Comparison of ENCODE assay signal across 16 mouse cellular contexts in the genomic region with DNA sequence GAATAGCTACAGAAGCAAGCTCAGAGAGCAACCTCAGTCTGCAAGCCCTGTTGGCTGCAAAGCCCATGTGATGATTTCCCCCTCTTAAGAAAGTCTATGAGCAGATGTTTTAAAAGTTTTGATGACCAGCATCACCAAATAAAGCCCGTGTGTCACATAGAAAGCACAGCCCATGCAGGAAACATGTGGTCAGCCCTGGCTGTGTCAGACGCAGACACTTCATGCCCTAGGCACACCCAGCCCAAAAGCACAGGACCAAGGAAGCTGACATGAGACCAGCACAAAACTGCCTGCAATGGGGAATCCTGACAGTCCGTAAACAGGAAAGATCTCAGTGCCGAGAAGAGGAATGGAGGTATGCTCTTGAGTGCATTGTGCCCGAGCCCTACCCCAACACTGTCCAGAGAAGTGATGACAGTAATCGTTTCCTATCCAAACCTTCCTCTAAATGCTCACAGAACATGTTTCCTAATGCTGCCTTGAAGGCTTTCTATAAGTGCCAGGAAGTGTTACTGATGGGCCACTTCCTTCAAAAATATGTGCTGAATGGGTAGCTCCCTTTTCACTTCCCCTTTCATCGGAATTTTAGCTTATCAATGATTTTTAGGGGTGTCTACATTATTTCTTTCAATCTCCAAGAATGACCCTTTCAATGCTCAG.
A peak's percentile ranks its signal among the peaks of the same experiment; 100 is the strongest.
DNase-seq lines count a peak whose midpoint lies in the region; ATAC-seq and TF ChIP-seq lines count a peak whose summit lies in the region.
"Had no signal": no experiment of that assay in that cellular context is flagged by ENCODE, and none has a peak within 500 bp of the region (broad histone marks: within the 10 kb centered on the region; RNA-seq: fewer than 3 reads in every experiment).

No protein-coding gene starts in this region.

- no peak overlapping the region for H3K4me2 ChIP-seq in liver, embryonic 12.5 days
- H3K4me2 ChIP-seq: hindbrain, embryonic 15.5 days; lung, embryonic 15.5 days had no signal

- no peaks in the 10 kb centered on the region for H3K27me3 ChIP-seq in liver, embryonic 12.5 days (replicated peaks)
- no peaks in the 10 kb centered on the region for H3K27me3 ChIP-seq in thymus, adult 2 months (ENCODE audit: control insufficient read depth, insufficient read depth, low read length)
- H3K27me3 ChIP-seq: hindbrain, embryonic 15.5 days; lung, embryonic 15.5 days had no signal

- no peak for TF ChIP-seq CTCF in thymus, adult 2 months (IDR thresholded peaks at IDR 0.05; ENCODE audit: borderline replicate concordance, control insufficient read depth, extremely low read depth, insufficient read depth, low read length, poor library complexity)

- WGBS in liver, embryonic 12.5 days (ENCODE audit: insufficient replicate concordance): 27% methylated on average over 7 of the region's 7 CpGs
- WGBS in thymus, adult 2 months: 29% methylated on average over 7 of the region's 7 CpGs

- ATAC-seq in common myeloid progenitor, adult 5-6 weeks (replicated peaks; ENCODE audit: low read depth, poor library complexity, severe bottlenecking): peak; percentile 77
- peak; percentile 24; the same call in 1 of the 2 replicates for ATAC-seq in liver, embryonic 12.5 days
- ATAC-seq in monocyte, adult 5-6 weeks (replicated peaks; ENCODE audit: insufficient number of reproducible peaks, low FRiP score, low TSS enrichment, poor library complexity, severe bottlenecking): peak; percentile 91
- ATAC-seq: forebrain, postnatal 0 days had no signal

- H3K27ac ChIP-seq in liver, embryonic 12.5 days: 0 out of 2 replicates have a peak overlapping the region, but pooled peaks have one; percentile 6
- no peak overlapping the region for H3K27ac ChIP-seq in thymus, adult 2 months (ENCODE audit: control insufficient read depth, insufficient read depth, low read length)
- H3K27ac ChIP-seq: hindbrain, embryonic 15.5 days; layer of hippocampus, adult 2 months; lung, embryonic 15.5 days had no signal

- H3K36me3 ChIP-seq in liver, embryonic 12.5 days: no peaks in the 10 kb centered on the region
- no peaks in the 10 kb centered on the region for H3K36me3 ChIP-seq in thymus, adult 2 months (ENCODE audit: control insufficient read depth, insufficient read depth, low read length)
- H3K36me3 ChIP-seq: hindbrain, embryonic 15.5 days; lung, embryonic 15.5 days had no signal

- no peak overlapping the region for H3K4me3 ChIP-seq in liver, embryonic 12.5 days
- H3K4me3 ChIP-seq in thymus, adult 2 months (ENCODE audit: control insufficient read depth, insufficient read depth, low read length): no peak overlapping the region
- H3K4me3 ChIP-seq: hindbrain, embryonic 15.5 days; layer of hippocampus, adult 2 months; lung, embryonic 15.5 days had no signal

- H3K9me3 ChIP-seq in liver, embryonic 12.5 days (replicated peaks): no peaks in the 10 kb centered on the region
- H3K9me3 ChIP-seq: hindbrain, embryonic 15.5 days; lung, embryonic 15.5 days had no signal

- TF ChIP-seq POLR2A in thymus, adult 2 months (IDR thresholded peaks at IDR 0.05; ENCODE audit: control insufficient read depth, extremely low read depth, insufficient read depth, low read length, poor library complexity): no peak

- H3K9ac ChIP-seq in liver, embryonic 12.5 days: no peak overlapping the region
- H3K9ac ChIP-seq: forebrain, postnatal 0 days; hindbrain, embryonic 15.5 days; lung, embryonic 15.5 days had no signal

- peak; percentile 5 for DNase-seq in lung, postnatal 14 days
- DNase-seq in lung, adult 18-20 months: no peak
- DNase-seq in cerebellum, adult 9-10 months: no peak
- no peak for DNase-seq in thymus, adult 2 months
- no peak for DNase-seq in adrenal gland, postnatal 25 days
- DNase-seq: adrenal gland, postnatal 14 days; forebrain, postnatal 0 days; gastrocnemius, postnatal 14 days; kidney, adult 9 months; right cerebral cortex, postnatal 25 days had no signal

- H3K4me1 ChIP-seq in liver, embryonic 12.5 days: no peaks in the 10 kb centered on the region
- H3K4me1 ChIP-seq in thymus, adult 2 months (replicated peaks; ENCODE audit: control insufficient read depth, insufficient read depth, low read length): no peaks in the 10 kb centered on the region
- H3K4me1 ChIP-seq: hindbrain, embryonic 15.5 days; lung, embryonic 15.5 days had no signal

Comparison
In these comparisons a context has a peak if more than half of its experiments do, and no peak if none do; other contexts are left out.
1. ATAC-seq: peak in every context shown above with its lines; median percentile 91 in monocyte, adult 5-6 weeks; 77 in common myeloid progenitor, adult 5-6 weeks; 24 in liver, embryonic 12.5 days.